Mouse (Mus musculus): ENCODE results near the gene Gtf2h2.
A peak's percentile ranks its signal among the peaks of the same experiment; 100 is the strongest.
"Not testable (repeated sequence)": the region's sequence is repeated elsewhere in the genome, so short reads cannot be mapped to it uniquely, and the experiment has no call there.

The Gtf2h2 gene

GRCm38 (mm10) chr13:100492061-100492787 is at the start of gene Gtf2h2:
TSS of gene Gtf2h2 (minus strand) at chr13:100492579.
- peak; percentile 68 to 86 for DNase-seq (ENCODE audit: low spot score in 2 of 2)

DNA sequence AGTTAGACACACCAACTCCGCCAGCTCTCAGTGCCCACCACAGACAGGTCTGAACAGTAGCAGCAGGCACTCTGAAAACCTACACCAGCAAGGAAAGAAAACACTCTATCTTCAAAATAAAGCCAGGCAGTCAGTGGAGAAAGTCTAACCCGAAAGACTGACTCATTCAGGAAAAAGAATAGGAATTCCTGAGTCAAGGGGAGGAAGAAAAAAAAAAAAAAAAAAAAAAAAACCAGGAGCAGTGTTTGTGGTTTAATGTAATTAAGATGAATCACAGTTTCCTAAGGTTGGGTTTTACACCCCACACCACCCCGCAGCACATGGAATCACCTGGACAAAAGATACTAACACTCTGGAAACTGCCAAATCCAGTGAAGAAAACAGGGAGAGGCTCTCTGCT is 43.8 kb upstream of the Gtf2h2 start:
- DNase-seq (ENCODE audit: low spot score in 2 of 2), result no peak

- no peak for DNase-seq (ENCODE audit: low spot score in 2 of 2)
Measured at GRCm38 (mm10) chr13:100532788-100533365, 40.5 kb upstream of the Gtf2h2 start.

DNA sequence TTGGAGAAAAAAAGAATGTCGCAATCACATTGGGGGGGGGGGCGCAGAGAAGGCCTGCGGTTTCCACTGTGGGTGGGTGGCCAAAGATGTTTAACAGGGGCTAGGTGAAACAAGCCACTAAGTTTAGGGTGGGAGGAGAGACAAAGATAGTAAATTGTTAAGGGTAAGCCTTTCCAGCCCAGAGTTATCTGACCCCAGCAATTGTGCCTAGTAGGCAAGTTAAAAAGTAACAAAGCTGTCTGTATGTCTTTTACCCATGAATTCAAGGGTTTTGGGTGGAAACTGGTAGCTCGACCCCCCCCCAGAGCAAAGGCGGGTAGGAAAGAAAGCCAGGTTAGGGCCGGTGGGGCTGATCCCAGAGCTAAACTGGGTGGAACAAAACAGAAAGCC is 34.3 kb upstream of the Gtf2h2 start:
- DNase-seq (ENCODE audit: low spot score in 2 of 2), result no peak

- no peak for DNase-seq (ENCODE audit: low spot score in 2 of 2)
Measured at GRCm38 (mm10) chr13:100525935-100526648, 33.7 kb upstream of the Gtf2h2 start.

GRCm38 (mm10) chr13:100524896-100525295 is 32.5 kb upstream of the Gtf2h2 start:
- no peak for DNase-seq (ENCODE audit: low spot score in 2 of 2)

GRCm38 (mm10) chr13:100523698-100524097 is 31.3 kb upstream of the Gtf2h2 start:
- no peak for DNase-seq (ENCODE audit: low spot score in 2 of 2)

GRCm38 (mm10) chr13:100521724-100522591 is 29.6 kb upstream of the Gtf2h2 start:
- no peak for DNase-seq (ENCODE audit: low spot score in 2 of 2)

DNA sequence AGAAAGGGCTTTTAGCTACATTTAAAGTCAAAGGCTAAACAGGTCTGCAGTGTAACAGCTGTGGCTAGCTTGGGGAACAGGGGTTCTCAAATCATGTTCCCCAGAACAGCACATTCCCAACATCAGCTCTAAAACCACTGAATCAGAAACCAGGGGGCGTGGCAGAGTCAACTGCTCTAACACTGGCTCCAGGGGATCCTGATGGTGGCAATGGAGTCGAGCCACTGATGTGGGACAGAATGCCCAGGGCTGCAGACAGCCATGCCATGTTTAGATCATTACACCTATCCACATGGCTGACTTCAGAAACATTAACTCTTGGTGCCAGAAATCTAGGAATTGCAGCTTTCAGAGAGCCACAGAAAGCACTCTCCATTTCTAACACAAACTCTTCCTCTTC is 26.8 kb upstream of the Gtf2h2 start:
- no peak for DNase-seq (ENCODE audit: low spot score in 2 of 2)

- no peak for DNase-seq (ENCODE audit: low spot score in 2 of 2)
Measured at GRCm38 (mm10) chr13:100518191-100518590, 25.8 kb upstream of the Gtf2h2 start.

DNA sequence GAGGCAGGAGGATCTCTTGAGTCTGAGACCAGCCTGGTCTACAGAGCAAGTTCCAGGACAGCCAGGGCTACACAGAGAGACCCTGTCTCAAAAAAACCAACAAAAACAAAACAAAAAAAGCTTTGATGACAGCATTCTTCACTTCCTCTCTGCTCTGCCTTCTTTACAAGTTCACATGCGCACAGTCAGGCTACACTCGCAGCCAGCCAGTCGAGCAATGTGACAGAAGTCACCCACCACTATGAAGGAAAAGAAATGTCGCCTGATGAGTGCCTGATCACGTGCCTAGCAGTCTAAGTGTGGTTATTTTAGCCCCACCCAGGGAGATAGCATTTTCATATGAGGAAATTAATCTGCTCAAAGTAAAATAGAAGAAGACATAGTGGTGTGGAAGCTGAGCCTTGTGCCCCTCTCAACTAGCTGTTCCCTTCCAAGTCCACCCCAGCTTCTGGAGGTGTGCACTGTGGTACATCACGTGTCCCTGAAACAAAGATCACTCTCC is 25.3 kb upstream of the Gtf2h2 start:
- no peak for DNase-seq (ENCODE audit: low spot score in 2 of 2)

DNA sequence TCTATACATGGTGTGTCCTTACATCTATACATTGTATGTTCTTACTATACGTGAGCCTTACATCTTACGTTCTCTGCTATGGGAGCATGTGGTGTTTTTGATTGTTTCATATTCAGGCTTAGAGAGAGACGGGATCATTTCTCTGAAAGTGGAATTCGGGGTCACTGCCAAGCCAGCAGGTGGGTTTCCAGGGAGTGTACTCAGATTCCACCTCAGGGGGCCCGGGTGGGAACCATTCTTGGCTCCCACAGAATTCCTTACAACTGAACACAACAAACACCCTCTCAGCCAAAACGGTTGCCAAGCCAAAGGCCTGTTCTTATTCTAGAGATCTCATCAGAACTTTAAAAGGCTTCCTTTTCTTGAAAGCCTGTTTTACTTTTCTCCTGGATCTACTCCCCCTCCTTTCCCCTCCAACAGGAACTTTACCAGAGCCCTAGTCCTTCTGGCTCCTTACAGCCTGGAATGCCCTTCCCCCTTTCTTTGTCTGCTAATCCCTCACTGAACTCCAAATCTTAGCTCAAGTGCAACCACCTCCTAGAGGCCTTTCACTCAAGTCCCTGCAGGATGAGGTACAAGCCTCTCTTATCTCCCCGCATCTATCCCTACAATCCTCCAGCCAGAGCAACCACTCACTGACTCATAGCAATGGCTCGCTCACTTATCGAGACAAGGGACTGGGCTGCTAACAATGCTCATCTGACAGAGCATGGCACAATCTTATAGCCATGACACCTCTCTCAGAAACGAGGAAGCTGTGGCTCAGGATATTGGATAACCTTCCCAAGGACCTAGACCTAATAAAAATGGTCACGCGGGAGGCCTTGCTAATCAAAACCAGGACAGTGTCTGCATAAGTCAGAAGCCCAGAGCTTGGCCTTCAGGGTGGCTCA is 24.1 kb upstream of the Gtf2h2 start:
- DNase-seq (ENCODE audit: low spot score in 2 of 2), result no peak

GRCm38 (mm10) chr13:100512792-100513191 is 20.4 kb upstream of the Gtf2h2 start:
- no peak for DNase-seq (ENCODE audit: low spot score in 2 of 2)

DNA sequence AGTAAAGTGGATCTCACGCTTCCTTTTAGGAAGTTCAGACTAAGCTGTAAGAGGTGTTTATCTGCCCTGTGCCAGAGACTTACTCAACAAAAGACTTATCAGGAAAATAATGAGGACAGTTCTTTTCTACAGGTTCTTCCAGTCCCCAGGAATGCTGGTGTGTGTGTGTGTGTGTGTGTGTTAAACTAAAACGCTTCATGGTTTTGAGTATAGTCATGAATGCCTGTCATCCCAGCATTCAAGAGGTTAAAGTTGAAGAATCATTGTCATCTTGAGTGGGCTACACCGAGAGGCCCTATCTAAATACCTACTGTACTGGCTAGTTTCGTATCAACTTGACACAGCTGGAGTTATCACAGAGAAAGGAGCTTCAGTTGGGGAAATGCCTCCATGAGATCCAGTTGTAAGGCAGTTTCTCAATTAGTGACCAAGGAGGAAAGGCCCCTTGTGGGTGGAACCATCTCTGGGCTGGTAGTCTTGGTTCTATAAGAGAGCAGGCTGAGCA is 19.5 kb upstream of the Gtf2h2 start:
- DNase-seq (ENCODE audit: low spot score in 2 of 2), result no peak

DNA sequence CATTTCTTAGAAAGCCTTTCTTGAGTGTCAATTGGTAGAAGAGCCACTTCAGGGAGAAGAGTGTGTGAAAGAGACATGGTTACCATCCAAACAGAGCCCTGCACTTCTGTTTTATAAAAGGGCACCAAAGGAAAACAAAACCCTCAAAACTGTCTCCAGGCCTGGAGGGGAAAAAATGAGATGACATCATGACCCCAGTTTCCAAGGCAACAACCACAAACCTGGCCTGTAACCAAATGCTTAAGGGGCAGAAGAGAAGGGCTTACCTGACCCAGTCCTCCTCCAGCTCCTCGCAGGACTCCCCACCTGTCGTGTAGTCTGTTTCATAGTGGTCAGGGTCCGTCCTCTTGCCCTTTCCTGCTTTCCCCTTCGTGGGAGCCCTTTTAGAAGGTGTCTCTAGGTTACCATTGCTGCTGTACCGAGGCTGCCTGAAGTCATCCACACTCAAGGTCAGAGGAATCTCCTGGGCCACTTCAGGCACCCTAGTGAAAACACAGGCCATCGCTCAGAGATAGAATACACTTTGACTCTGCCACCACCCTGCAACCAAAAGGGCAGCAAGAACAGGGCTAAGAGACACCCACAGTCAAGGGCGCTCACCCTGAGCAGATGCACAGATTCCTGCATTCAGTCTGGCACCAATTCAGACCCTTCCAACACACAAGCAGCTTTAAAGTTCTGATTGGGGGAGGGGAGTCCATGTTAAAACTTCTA is 18.9 kb upstream of the Gtf2h2 start:
- no peak for DNase-seq (ENCODE audit: low spot score in 2 of 2)

DNA sequence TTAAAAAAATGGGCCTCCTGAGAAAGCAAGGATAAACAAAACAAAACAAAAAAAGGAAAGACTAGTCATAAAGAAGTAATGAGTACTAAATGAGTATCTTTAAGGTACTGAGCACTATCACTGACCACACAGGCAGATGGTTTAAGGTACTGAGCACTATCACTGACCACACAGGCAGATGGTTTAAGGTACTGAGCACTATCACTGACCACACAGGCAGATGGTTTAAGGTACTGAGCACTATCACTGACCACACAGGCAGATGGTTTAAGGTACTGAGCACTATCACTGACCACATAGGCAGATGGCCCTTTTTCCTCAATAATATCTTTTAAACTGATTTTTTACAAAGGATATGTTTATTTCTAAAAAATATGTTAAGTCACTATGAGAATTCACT is 7.2 kb upstream of the Gtf2h2 start:
- DNase-seq (ENCODE audit: low spot score in 2 of 2), result not testable (repeated sequence)

DNA sequence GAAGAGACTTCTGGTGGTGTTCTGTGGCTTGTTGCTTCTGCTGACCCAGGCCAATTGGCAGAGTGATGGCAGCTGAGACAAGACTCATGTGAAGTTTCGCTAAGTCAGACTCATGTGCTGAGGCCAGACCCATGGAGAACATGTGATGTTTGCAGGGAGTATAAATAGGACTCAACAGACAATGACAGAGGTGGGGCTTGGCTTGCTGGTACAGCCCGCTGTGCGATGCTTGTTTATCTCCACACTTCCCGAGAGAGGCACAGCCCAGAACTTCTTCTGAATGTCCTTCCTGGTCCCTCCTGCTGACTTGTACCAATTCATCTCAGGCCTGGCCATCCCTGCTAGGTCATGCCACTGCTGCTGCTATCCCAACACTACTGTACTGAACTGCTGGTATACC is 3.0 kb upstream of the Gtf2h2 start:
- no peak for DNase-seq (ENCODE audit: low spot score in 2 of 2)

DNA sequence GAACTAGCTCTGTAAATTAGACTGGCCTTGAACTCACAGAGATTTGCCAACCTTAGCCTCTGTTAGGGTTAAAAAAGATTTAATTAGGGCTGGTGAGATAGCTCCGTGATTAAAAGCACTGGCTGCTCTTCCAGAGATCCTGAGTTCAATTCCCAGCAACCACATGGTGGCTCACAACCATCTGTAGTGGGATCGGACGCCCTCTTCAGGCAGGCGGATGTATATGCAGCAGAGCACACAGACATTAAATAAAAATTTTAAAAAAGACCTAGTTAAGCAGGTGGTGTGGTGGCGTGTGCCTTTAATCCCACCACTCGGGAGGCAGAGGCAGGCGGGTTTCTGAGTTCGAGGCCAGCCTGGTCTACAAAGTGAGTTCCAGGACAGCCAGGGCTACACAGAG is 2.0 kb upstream of the Gtf2h2 start:
- DNase-seq (ENCODE audit: low spot score in 2 of 2), result not testable (repeated sequence)

DNA sequence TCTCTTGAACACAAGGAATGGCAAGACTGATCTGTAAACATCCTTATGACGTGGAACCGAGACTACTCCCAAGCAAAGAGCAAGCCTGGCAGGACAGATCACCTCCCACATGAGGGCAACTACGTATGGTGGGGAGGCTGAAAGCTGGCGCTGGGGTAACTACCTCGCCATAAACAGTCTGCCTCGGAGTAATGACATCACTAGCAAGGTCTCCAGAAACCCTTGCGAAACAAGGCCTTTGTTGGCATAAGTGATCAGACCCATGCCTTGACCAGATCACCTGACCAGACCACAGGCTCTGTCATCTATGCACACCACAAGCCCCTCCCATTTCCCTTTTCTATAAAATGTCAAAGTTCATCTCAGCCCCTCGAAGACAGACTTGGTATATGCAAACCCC is 934 bp upstream of the Gtf2h2 start:
- no peak for DNase-seq (ENCODE audit: low spot score in 2 of 2)

- DNase-seq (ENCODE audit: low spot score in 2 of 2), result no peak
Measured at GRCm38 (mm10) chr13:100491623-100492022, 756 bp downstream of the Gtf2h2 start.
